8 mouse cellular contexts compared by ENCODE assay signal in genomic region chr2:68471759-68472550, GRCm38 (mm10). TPM values are rescaled to one million over a fixed set of nuclear protein-coding genes. Genes with fewer than 3 reads are reported as not detected.
DNase-seq lines count a peak whose midpoint lies in the region; ATAC-seq and TF ChIP-seq lines count a peak whose summit lies in the region.

Gene Stk39, minus strand, starts transcription at chr2:68472268.

- H3K27ac ChIP-seq in forebrain, embryonic 12.5 days, result peak within 1 kb of the TSS; percentile 93
- H3K27ac ChIP-seq in heart, embryonic 15.5 days, result peak within 1 kb of the TSS; percentile 95
- no peak within 1 kb of the TSS; the same call in 1 of the 2 replicates for H3K27ac ChIP-seq in liver, embryonic 13.5 days
- peak within 1 kb of the TSS; percentile 89 for H3K27ac ChIP-seq in neural tube, embryonic 11.5 days (ENCODE audit: low read depth, low read length)

- WGBS in forebrain, embryonic 12.5 days, result under 1% methylated on average over 65 of the region's 99 CpGs
- WGBS in heart, embryonic 15.5 days, result under 1% methylated on average over 67 of the region's 99 CpGs
- WGBS in liver, embryonic 13.5 days (ENCODE audit: insufficient replicate concordance), result 1% methylated on average over 80 of the region's 99 CpGs
- WGBS in neural tube, embryonic 11.5 days, result under 1% methylated on average over 49 of the region's 99 CpGs

- H3K9me3 ChIP-seq in forebrain, embryonic 12.5 days, result no peaks in the 10 kb centered on the region
- H3K9me3 ChIP-seq in heart, embryonic 15.5 days (replicated peaks), result no peaks in the 10 kb centered on the region
- H3K9me3 ChIP-seq in liver, embryonic 13.5 days (replicated peaks), result no peaks in the 10 kb centered on the region
- H3K9me3 ChIP-seq in neural tube, embryonic 11.5 days (ENCODE audit: control insufficient read depth, low read length), result no peaks in the 10 kb centered on the region

- ATAC-seq in CD4-positive, CD25-positive, alpha-beta regulatory T cell, adult 4 months, result peak; percentile 70
- ATAC-seq in forebrain, embryonic 12.5 days (ENCODE audit: low FRiP score), result peak; percentile 86
- peak; percentile 89 for ATAC-seq in heart, embryonic 15.5 days (replicated peaks; ENCODE audit: insufficient number of reproducible peaks, insufficient read depth, low FRiP score, low read depth)
- ATAC-seq in liver, embryonic 13.5 days (ENCODE audit: low read depth), result peak; percentile 80
- peak; percentile 80 for ATAC-seq in neural tube, embryonic 11.5 days (ENCODE audit: insufficient read depth, low FRiP score, low TSS enrichment)

- peak; percentile 90 for DNase-seq in brain, embryonic 14.5 days (ENCODE audit: low read depth)
- peak; percentile 90 for DNase-seq in kidney, postnatal 10 days
- peak; percentile 34 for DNase-seq in liver, embryonic 13.5 days
- DNase-seq in neural tube, embryonic 11.5 days (ENCODE audit: low spot score), result peak; percentile 89
- peak; percentile 82 for DNase-seq in testis, postnatal 14 days (ENCODE audit: low spot score)

- TF ChIP-seq CTCF in brain, embryonic 14.5 days (IDR thresholded peaks at IDR 0.05; ENCODE audit: borderline replicate concordance, extremely low read depth, insufficient read depth, insufficient read length), result no peak

- peak within 1 kb of the TSS; percentile 95 for H3K4me3 ChIP-seq in forebrain, embryonic 12.5 days (replicated peaks)
- H3K4me3 ChIP-seq in heart, embryonic 15.5 days, result peak within 1 kb of the TSS; percentile 91
- peak within 1 kb of the TSS; percentile 66 for H3K4me3 ChIP-seq in liver, embryonic 13.5 days (replicated peaks)
- peak within 1 kb of the TSS; percentile 93 for H3K4me3 ChIP-seq in neural tube, embryonic 11.5 days (ENCODE audit: low read depth, low read length)

- H3K36me3 ChIP-seq in forebrain, embryonic 12.5 days (replicated peaks), result no peaks in the 10 kb centered on the region
- H3K36me3 ChIP-seq in heart, embryonic 15.5 days, result no peaks in the 10 kb centered on the region
- H3K36me3 ChIP-seq in liver, embryonic 13.5 days, result no peaks in the 10 kb centered on the region
- H3K36me3 ChIP-seq in neural tube, embryonic 11.5 days (ENCODE audit: control insufficient read depth, insufficient read depth, low read length), result no peaks in the 10 kb centered on the region

- H3K9ac ChIP-seq in forebrain, embryonic 12.5 days, result peak within 1 kb of the TSS; percentile 93
- peak within 1 kb of the TSS; percentile 90 for H3K9ac ChIP-seq in heart, embryonic 15.5 days
- peak within 1 kb of the TSS; percentile 64 for H3K9ac ChIP-seq in liver, embryonic 13.5 days
- peak within 1 kb of the TSS; percentile 94 for H3K9ac ChIP-seq in neural tube, embryonic 11.5 days (ENCODE audit: low read length)

- TF ChIP-seq POLR2A in brain, embryonic 14.5 days (IDR thresholded peaks at IDR 0.05; ENCODE audit: borderline replicate concordance, extremely low read depth, insufficient read depth, insufficient read length, poor library complexity, severe bottlenecking), result peak; percentile 24

- H3K4me1 ChIP-seq in forebrain, embryonic 12.5 days, result peaks cover 39% of the 10 kb centered on the region
- H3K4me1 ChIP-seq in heart, embryonic 15.5 days (replicated peaks), result peaks cover 26% of the 10 kb centered on the region
- H3K4me1 ChIP-seq in liver, embryonic 13.5 days (replicated peaks), result peaks cover 19% of the 10 kb centered on the region
- H3K4me1 ChIP-seq in neural tube, embryonic 11.5 days (ENCODE audit: control insufficient read depth, insufficient read depth, low read length), result peaks cover 7% of the 10 kb centered on the region; the same call in 1 of the 2 replicates

- 0 out of 2 replicates have a peak, but pooled peaks cover 5% of the 10 kb centered on the region for H3K27me3 ChIP-seq in forebrain, embryonic 12.5 days
- no peaks in the 10 kb centered on the region for H3K27me3 ChIP-seq in heart, embryonic 15.5 days
- H3K27me3 ChIP-seq in liver, embryonic 13.5 days, result peaks cover 69% of the 10 kb centered on the region
- H3K27me3 ChIP-seq in neural tube, embryonic 11.5 days (ENCODE audit: control insufficient read depth, insufficient read depth, low read length), result no peaks in the 10 kb centered on the region

- peak within 1 kb of the TSS; percentile 70 for H3K4me2 ChIP-seq in forebrain, embryonic 12.5 days
- H3K4me2 ChIP-seq in heart, embryonic 15.5 days, result peak within 1 kb of the TSS; percentile 83
- H3K4me2 ChIP-seq in liver, embryonic 13.5 days, result peak within 1 kb of the TSS; percentile 82
- peak within 1 kb of the TSS; percentile 87 for H3K4me2 ChIP-seq in neural tube, embryonic 11.5 days (ENCODE audit: low read depth)

RNA-seq across cellular contexts. Expression of gene Stk39, which starts in this region (rescaled TPM):
- 10 to 100 TPM; 10.6 to 13.9 TPM for polyA plus RNA-seq in CD4-positive, CD25-positive, alpha-beta regulatory T cell, adult 4 months (2017; shearing (Covaris generic))
- polyA plus RNA-seq in brain, embryonic 14.5 days (2012; rRNA removed), result 19.5 and 27.7 TPM in 2 replicates
- polyA plus RNA-seq in forebrain, embryonic 12.5 days (2016; fragmentation: Nextera tagmentation; extraction: Ambion mirVana), result 43.6 and 45.8 TPM in 2 replicates
- 54.8 and 66.2 TPM in 2 replicates for polyA plus RNA-seq in heart, embryonic 15.5 days (2015; fragmentation: Nextera tagmentation; extraction: Ambion mirVana)
- polyA plus RNA-seq in liver, embryonic 13.5 days (2015; fragmentation: Nextera tagmentation; extraction: Ambion mirVana), result 1.9 and 2.2 TPM in 2 replicates
- polyA plus RNA-seq in neural tube, embryonic 11.5 days (2014; fragmentation: Nextera tagmentation; extraction: Ambion mirVana), result 39.5 and 41.1 TPM in 2 replicates

Comparison
In these comparisons a context has a peak if more than half of its experiments do, and no peak if none do; other contexts are left out.
1. DNase-seq: peak in every context shown above with its lines; median percentile 90 in brain, embryonic 14.5 days; 90 in kidney, postnatal 10 days; 89 in neural tube, embryonic 11.5 days; 82 in testis, postnatal 14 days; 34 in liver, embryonic 13.5 days.